Mouse (Mus musculus) layer of hippocampus, adult 9-10 months (tissue): ENCODE measurements around the gene E130218I03Rik.
"Not testable (repeated sequence)": the region's sequence is repeated elsewhere in the genome, so short reads cannot be mapped to it uniquely, and the experiment has no call there.

Source experiments
- DNase-seq: peaks from one replicate; pipeline ENCODE4 v3.0.0; 2022; ENCODE audit warnings: low spot score

E130218I03Rik gene

DNA sequence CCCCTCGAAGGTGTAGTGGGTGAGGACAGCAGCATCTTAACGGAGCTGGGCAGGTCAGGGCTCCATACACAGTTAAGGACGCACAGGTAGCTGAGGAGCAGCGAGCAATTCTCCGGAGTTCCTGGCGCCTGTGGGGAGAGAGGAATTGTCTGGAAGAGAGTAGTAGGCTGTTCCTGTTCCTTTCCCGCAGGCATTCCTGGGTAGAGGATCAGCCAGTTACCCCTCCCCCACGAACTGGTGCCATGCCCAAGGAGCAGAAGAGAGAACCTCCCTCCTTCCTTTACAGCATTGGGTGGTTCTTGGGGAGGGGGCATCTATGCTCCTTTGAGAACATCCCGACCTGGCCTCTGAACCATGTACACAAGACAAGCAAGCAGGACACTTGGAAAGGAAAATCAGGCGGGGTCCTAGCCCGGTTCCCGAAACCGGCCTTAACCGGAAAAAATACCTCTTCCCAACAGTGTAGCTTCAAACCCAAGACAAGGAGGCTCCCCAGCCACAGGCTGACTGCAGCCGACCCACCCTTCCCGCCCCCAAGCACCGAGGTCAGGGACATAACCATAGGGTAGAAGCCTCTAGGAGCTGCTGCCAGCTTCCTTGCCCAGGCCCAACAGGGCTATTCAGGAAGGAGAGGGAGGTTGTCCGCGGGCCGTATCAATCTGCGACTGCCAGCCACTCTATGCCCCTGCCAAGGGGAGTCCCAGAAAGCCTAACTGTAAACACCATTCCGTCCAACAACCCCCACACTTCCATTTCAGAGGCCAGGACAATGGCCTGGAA lies 8.9 kb downstream of the E130218I03Rik start:
- DNase-seq: no peak

DNA sequence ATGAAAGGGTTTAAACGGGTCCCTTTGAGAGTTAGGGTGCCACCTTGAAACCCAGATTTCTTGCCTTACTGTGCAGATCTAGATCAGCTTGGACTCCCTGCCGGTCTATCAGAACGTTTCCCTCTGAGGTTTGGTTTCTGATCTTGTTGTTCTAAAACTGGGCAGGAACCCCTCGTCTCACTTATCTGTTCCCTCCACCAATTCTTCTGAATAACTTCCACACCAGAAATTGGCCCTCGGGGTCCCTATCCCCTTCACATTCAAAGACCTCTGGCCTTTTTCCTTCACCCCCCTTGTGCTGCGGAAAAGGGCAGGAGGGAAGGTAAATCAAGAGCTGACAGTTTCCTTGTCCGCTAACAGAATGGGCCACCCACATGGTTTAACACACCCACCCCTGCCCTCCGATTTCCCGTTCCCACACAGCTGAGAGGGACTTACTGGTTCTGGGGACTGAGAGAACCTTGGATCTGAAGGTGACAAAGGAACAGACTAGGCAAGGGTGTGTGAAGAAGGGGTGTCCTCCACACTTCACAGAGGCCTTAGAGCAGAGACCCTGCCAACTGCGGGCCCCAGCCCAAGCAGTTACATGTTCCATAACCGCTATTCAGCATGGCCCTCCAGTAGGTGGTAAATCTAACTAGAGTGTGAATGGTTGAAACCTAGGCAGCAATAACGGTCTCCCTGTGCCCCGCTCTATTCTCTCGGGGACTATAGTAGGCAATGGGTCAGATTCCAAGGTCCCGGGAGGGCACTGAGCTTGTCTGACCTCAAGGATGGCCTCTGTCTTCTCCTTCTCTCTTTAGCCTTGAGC lies 9.7 kb downstream of the E130218I03Rik start:
- no peak for DNase-seq

GRCm38 (mm10) chr4:134253722-134254324 lies 10.4 kb downstream of the E130218I03Rik start, which contains the start of gene Grrp1:
Gene Grrp1 (minus strand): TSS chr4:134254106.
- DNase-seq: no peak

GRCm38 (mm10) chr4:134254835-134255234 lies 11.4 kb downstream of the E130218I03Rik start:
- DNase-seq: no peak

DNA sequence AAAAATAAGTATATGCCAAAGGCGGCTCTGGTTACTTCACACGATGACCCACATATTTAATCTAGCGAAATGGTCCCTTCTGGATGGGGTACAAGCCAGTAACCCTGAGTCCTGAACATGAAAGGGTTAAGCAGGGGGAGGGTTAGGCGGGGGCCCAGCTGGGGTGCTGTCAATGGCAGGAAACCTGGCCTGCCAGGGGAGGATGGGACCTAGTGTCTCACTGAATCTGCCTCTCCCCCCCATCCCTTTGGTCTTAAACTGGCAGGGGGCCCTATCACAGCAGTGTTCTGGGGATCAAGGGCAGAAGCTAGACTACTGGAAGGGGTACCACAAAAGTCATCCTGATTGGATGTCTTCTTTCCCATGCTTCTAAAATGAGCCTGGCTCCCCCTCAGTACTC lies 12.4 kb downstream of the E130218I03Rik start:
- DNase-seq: no peak

GRCm38 (mm10) chr4:134256407-134257197 lies 13.1 kb downstream of the E130218I03Rik start:
- no peak for DNase-seq

DNA sequence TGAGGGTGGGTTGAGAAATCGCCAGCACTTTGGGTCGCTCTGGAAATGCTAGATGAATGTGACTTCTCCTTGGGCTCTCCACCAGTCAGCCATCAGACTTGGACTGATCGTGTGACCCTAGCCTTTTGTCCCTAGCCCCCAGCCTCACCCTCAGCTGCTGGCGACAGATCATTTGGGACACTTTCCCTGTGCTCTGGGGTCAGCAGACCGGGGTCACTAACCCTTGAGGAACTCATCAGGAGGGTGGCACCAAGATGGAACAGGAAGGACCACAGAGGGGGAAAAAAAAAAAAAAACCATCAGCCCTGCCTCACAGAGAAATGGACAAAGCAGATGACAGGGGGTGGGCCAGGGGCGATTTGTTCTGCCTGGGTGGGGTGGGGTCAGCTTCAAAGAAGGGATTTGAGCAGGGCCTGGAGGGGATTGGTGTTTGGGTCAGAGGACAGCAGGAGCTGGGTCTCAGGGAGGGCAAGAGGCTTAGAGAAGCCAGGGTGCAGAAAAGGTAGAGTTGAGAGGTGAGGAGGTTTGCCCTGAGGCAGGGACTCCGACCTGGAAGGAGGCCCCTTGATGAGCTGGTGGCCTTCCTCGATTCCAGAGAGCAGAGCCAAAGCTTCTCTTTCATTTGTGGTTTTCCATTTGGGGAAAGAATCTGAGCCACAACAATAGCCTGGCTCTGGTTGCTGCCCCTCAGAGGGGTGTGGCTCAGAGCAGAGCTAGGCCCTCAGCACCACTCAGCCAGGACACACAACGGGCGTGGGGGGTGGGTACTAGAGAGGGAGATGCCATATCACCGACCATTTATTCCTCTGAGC lies 13.9 kb downstream of the E130218I03Rik start:
- DNase-seq: no peak

DNA sequence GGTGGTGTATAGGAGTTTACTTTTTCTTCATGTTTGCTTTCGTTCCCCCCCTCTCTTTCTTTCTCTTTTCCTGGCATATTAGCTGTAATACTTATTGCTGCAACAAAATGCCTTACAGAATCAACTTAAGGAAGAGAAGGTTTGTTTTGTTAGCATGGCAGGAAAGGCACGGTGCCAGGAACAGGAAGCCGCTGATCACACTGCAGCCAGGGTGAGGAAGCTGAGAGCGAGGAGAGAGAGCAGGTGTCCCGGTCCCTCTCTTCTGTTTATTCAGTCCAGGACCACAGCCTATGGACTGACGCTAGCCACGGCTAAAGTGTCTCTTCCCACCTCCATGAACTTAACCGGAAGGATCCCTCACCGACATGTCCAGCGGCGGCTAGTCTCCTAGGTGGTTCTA lies 14.9 kb downstream of the E130218I03Rik start:
- DNase-seq: no peak

- DNase-seq: no peak
These were observed 19.7 kb downstream of the E130218I03Rik start for GRCm38 (mm10) chr4:134263191-134263590.

- DNase-seq: no peak
These were observed 22.6 kb downstream of the E130218I03Rik start for GRCm38 (mm10) chr4:134265860-134266585.

- no peak for DNase-seq
These were observed 24.7 kb downstream of the E130218I03Rik start for GRCm38 (mm10) chr4:134268102-134268655.

DNA sequence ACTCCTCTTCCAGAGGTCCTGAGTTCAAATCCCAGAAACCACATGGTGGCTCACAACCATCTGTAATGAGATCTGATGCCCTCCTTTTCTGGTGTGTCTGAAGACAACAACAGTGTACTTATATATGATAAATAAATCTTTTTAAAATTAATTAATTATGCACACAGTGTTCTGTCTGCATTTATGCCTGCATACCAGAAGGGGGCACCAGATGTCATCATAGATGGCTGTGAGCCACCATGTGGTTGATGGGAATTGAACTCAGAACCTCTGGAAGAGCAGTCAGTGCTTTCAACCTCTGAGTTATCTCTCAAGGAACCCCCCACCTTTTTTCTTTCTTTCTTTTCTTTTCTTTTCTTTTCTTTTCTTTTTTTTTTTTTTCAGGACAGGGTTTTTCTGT lies 26.2 kb downstream of the E130218I03Rik start:
- DNase-seq: not testable (repeated sequence)

DNA sequence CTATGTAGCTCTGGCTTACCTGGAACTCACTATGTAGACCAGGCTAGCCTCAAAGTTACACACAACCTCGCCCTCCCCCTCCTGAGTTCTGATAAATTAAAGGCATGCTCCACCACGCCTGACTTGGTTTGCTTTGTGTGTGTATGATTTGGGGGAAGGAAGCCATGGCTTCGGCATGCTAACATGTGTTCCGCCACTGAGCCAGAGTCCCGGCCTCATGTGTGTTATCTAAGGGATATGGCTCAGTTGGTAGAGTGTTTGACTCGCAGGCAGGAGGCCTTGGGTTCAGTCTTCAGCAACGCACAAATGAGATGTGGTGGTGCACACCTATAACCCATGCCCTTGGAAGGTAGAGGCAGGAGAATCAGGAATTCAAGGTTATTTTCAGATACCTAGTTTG lies 28.5 kb downstream of the E130218I03Rik start:
- DNase-seq: no peak

GRCm38 (mm10) chr4:134272731-134273416 lies 29.4 kb downstream of the E130218I03Rik start:
- no peak for DNase-seq

- DNase-seq: no peak
These were observed 30.2 kb downstream of the E130218I03Rik start for GRCm38 (mm10) chr4:134273417-134274345.

- DNase-seq: no peak
These were observed 41.5 kb downstream of the E130218I03Rik start for GRCm38 (mm10) chr4:134284942-134285341.

- no peak for DNase-seq
These were observed 43.0 kb downstream of the E130218I03Rik start for GRCm38 (mm10) chr4:134286226-134287167.
